Mouse (Mus musculus) heart, postnatal 4 days (tissue): ENCODE measurements at regions not wholly inside any gene's neighbourhood (a gene's known extent, or its start where the extent isn't known, plus 50 kb on each side); places are given as distances from the start of the nearest gene placed in this dataset.

Experiments
- DNase-seq: peaks from one replicate; pipeline ENCODE4 v3.0.0; 2021

DNA sequence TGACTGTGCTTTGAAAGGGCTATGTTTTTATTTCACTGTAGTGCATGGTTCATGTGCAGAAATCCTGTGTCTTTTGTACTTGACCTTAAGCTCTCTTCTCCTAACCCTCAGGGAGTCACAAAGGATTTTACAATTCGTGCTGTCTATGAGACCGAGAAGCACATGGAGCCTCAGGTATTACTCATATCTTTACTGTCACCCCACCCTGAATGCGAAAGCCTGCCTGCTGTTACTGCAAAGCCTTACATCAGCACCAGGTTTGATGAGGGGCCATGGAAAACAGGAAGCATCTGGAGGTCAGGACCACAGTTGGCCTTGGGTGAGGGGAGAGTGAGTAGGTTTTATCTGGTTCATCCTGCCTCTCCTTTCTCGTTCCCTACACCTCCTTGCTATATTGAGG, 150.3 kb downstream of the Snx19 start:
- no peak for DNase-seq

DNA sequence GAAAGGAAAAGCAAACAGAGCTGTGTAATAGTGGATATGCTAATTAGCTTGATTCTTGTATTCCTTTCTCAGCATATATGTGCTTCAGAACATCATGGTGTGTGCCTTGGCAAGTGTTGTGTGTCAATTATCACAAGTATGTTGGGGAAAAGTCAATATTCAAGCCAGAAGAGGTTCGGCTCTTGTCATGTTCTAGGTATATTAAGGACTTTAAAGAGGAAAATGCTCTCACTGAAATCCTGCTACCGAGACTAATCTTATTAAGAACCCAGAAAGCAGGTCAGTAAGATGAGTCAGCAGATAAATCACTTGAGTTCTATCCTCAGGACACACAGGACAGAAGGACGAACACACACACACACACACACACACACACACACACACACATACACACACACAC, 148.6 kb downstream of the Snx19 start:
- DNase-seq, result no peak

DNA sequence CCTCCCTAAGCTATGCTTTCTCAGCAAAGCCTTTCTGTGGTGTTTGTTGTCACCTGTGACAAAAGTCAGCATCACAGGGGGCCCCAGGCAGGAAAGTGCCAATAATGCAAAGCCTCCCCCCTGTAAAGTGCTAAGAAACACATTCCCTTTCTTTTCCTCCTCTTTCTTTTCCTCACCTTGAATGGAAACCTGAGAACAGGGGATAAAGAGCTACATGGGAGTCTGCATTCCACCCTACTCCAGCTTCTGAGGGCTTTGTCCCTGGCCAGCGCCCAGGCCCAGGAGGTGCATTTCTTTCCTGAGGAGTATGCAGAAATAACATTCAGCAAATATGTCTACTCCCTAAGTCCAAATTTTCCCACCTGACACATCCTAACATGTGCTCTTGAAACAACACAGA, 146.4 kb downstream of the Snx19 start:
- no peak for DNase-seq

DNA sequence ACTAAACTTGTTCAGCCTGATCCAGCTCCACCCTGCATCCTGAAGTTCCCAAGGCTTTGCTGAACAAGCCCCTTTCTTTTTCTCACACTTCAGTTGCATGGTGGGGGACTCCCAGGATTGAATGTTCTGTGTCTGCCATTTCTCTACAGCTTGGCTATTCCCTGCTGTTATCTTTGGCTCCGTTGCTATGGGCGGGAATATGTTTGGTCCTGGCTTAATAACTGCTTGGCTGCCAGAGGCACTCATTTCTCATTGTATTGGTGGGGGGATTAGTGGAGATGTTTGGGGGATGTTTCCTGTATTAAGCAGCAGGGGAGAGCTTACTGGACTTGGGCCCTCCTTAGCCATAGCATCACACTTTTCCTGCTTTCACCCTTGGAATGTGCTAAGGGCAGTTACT, 144.1 kb downstream of the Snx19 start:
- peak; percentile 20 for DNase-seq

DNA sequence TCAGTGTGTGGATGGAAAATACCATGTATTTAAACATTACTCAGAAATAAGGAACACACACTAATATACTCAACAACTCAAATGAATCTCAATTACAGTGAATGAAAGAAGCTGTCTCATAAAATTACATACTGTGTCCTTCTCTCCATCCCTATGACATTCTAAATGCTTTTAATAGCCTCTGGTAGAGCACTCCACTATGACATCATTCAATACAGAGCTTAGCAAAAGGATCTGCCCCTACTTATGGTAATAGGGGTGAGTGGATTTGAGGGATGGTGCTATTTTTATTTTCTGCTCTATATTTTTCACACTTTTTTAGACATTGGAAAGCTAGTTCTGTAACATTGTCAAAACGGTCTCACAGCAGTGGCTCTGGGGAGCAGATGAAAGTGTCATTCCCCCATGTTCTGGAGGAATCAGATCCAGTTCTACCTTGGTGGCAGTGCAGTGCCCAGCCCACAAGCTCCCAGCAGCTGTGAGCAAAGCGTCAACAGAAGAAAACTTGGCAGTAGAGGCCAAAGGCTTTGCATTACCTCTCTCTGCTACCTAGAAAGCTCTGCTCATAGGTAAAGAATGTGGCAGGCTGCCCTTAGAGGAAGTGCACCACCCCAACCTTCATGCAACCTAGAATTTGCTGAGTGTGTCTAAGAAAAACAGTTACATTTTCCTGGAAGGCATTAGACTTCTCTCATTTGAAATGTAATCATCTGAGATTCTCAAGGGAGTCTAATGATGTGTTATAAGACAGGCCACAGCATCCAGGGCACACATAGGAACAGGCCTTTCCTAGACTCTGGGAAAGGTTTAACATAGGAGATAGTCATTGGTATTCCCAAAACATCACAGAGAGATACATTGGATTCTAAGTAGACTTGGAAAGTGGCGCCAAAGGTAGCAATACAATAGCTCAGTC, 138.1 kb downstream of the Snx19 start:
- no peak for DNase-seq

- DNase-seq, result no peak
Observed at GRCm38 (mm10) chr9:30563399-30563798, 136.5 kb downstream of the Snx19 start.

DNA sequence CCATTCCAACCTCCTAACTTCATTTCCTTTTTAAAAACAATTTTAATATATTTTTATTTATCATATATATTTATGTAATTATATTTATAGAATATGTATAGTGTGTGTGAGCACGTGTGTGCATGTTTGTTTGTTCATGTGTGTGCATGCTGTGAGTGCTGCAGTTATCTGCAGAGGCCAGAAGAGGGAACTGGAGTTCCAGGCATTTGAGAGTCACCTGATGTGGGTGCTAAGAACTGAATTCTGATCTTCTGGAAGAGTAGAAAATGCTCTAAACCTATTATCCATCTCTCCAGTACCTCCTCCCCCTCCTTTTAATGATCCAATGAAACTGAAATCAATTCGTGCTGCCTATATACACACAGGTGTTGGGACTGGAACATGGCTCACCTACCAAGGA, 128.0 kb downstream of the Snx19 start:
- no peak for DNase-seq

DNA sequence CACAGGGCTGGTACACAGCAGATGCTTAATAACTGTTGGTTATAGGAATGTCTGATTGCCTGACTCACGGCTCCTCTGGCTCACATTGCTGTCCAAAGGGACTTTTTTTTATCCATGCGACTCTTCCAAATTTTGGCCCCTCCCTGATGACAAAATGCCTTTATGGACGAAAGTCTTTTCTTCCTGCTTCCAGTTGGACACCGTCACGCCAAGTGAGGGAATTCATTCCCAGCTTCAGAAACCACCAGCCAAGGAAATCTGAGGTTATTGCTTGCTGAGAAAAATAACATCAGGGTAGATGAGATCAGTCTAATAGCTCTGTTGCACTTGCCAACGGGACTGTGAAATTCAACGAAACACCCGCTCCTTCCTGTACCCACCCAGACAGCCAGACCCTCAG, 125.8 kb downstream of the Snx19 start:
- peak; percentile 13 for DNase-seq

DNA sequence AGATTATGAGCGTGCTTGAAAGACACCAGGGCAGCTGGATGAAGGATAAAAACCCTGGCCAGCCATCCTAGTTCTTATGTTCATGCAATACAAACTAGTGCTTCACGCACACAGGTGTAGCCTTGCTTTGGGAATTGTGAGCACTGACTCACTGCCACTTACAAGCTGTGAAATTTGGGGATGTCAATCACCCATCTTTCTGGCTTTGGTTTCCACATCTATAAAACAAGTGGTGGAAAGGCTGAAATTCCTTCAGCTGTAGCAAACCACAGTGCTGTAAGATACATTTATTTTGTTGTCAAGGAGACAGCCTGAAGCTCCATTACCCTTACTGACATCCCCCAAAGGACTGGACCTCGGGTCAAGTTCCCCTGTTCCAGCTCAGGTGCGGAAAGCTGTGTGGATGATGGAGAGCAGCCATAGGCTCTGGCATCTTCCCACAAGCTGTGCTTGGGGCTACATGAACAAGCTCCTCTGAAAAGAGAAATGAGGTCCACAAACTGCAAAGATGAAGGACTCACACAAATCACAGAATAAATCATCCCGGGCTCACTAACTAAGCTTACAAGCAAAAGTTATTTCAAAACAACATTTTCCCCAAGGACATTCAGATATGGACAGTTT, 123.1 kb downstream of the Snx19 start:
- no peak for DNase-seq

- no peak for DNase-seq
Observed at GRCm38 (mm10) chr9:30539858-30540257, 113.0 kb downstream of the Snx19 start.

DNA sequence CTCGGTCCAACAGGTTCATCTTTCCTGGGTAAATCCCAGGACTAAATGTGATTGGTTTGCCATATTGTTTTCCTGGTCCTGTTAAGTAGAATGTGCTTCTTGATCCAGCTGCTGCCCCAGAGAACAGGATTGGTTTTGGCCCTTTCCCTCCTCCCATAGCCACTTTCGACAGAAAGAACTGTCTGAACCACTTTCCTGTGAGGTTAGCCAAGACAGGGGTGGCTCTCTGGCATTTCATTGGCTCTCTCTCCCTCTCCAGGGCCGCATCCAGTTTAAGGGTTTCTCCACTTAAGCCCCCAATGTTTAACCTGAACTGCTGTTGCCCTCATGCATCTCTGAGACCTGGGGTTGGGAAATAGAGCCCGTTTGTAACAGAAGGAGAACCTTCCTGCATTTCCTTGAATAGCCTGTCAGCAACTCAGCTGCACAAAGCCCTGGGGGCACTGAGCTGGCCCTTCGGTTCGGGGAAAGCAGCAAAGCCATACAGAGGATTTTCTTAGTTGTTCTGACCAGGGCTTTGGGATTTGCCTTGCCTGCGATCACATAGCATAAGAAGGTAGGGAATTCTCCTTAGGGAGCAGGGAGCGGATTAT, 109.7 kb downstream of the Snx19 start:
- peak; percentile 28 for DNase-seq

- no peak for DNase-seq
Observed at GRCm38 (mm10) chr9:30534961-30535360, 108.1 kb downstream of the Snx19 start.

- no peak for DNase-seq
Observed at GRCm38 (mm10) chr9:30533780-30534343, 107.0 kb downstream of the Snx19 start.

DNA sequence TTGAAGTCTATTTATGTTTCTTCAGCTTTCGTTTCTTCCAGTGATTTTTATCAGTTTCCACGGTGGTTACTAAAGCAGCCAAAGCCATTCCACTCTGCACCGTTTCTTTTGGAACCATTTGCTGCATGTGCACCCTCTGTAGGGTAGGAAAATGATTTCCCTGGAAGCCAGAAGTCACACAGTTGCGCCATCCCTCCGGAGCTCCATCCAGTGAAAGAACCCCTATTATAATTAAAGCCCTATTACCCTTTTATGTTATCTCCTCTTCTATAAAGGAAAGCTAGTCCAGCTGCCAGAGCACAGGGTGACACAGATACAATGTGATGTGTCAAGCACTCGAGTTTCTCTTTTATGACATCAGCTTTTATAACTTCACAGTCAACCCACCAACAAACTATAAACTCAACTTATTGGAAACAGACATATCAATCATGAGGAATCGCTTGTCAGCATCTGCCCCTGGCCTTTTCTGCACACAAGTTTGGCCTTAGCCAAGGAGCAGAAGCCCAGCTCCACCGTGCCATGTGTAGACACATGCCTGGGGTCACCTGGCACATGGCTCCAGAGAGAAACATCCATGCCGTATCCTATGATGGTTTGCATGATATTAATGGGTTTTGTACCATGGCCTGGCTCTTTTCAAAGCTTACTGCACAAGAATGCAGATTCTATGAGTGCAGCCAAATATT, 106.3 kb downstream of the Snx19 start:
- no peak for DNase-seq

DNA sequence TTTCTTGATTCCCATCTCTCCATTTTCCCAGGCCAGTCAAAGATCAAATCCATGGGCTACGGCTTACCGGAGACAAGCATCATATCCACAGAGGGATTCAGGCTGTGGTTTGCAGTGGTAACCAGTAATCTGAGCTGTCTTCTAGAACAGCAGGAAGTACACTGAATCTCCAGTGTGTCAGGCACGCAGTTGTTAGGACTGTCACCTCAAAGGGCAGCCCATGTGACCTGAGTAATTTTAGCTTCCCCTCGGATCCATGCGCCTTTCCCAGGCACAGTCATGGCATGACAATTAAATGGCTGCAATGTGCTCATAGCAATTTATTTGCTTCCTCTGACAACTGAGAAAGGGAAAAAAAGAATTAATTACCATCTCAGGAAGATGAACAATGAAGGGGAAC, 98.2 kb downstream of the Snx19 start:
- DNase-seq, result no peak

DNA sequence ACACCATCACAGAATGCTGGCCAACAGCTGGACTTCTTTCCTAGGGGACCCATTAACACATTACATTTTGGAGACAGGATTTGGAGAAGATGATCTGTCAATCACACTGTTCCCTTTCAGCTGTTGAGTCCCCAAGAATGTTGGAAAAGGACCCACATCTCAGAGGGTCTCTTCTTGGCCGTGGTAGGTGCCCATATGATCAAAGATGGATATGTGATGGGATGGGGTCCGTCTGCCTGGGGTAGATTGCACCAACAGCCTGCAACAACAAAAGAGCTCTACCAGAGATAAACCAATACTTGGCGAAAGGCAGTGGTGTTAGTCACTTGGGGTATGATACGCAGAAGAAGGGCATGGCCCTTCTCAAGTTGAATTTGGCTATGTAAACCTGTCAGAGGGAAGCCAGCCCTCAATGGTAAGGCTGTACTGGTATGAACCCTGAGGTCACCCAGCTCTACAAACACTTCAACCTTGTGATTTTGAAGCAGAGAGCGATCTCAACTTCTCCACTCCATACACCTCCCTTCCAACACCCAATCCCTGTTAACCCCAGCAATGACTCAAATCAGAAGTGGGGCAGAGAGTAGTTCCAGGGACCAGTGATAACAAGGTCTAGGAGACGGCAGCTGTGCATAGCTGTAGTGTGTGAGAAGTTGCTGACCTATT, 97.6 kb downstream of the Snx19 start:
- no peak for DNase-seq

DNA sequence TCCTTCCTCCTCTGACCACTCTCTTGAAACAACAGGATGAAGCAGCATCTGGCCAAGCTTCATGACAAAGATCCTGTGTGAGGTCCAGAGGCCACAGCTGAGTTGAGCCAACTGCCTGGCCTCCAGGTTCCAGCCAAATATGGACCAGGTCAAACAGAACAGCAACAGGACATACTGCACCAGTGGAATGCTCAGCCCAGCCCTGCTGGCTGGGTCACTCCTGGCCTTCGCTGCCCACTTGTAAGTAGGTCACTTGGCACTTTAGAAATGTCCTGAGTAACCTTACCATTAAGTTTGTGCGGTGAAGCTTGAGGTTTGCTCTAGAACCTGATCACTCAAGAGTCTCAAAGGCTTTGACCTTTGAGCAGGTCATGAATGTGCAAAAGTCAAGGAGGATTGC, 96.9 kb downstream of the Snx19 start:
- DNase-seq, result no peak

- peak; percentile 45 for DNase-seq
Observed at GRCm38 (mm10) chr9:30522595-30523350, 95.9 kb downstream of the Snx19 start.

DNA sequence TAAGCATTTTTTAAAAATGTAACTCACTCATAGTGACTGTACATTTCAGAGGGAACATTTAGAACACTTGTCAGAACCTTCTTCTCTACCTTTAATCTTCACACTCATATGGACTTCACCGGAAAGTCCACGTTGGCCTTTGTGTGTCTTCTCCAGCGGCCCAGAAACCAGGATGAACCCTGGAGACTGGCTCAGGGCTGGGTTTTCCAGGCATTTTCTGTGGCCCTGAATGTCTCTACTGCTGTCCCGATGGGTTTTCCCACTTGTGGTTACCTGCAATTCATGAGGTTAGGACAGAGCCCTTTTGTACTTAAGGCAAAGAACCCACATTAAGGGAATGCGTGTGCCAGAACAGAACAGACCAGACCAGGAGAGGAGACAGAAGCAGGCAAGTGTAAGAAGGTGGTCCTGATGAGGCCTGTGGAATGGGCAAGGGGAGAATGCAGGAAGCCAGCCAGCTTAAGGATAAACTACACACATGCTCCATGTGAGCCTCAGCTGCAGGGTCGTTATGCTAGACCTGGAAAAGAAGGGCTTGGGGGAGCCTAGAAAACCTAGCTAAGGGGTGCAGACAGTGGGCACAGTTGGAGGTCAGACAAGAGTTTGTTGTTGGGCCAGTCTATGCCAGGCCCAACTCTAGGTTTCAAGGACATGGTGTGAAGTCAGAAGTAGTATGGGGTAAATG, 94.8 kb downstream of the Snx19 start:
- no peak for DNase-seq

DNA sequence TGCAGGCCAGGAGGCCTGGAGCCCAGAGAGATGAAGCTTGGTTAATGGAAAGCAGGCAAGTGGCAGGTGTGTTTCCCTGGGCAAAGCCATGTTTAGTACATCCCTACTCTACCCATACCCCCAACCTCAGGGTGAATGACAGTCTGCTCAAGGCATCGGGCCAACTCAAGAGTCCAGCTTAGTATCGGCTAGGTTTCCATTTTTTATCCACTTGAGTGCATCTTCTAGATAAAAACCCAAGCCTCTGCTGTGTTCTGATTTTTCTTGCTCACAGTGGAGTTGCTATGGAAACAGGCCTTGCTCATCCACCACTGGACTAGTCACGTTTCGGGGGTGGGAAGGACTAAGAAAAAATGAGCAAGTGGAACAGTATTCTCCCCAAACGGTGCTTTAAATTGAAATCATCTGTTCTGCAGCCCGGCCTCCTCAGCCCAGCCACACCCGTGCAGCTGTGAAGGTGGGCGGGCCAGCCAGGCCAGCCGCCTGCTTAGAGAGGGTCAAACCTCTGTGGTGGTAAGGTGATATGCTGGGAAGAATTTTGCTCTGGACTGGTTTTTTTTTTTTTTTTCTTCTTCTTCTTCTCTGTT, 94.0 kb downstream of the Snx19 start:
- DNase-seq, result no peak
